Mouse (Mus musculus) kidney, adult 2 months (tissue): ENCODE results near the gene Bcas3.

ENCODE experiments used
- CTCF ChIP-seq: fragments of 200-500 bp; conservative IDR thresholded peaks from 2 replicates; pipeline ENCODE4 v1.5.1; 2011; ENCODE audit warnings: low read depth, mild to moderate bottlenecking, control low read depth, low read length, moderate library complexity, mixed read lengths; ENCODE audit not compliant: insufficient read depth, insufficient read length
- POLR2A ChIP-seq: fragments of 200-500 bp; IDR thresholded peaks from one replicate; pipeline ENCODE4 v1.6.1; 2011; ENCODE audit warnings: low read depth, low read length, control low read depth

GRCm38 (mm10) chr11:85761170-85761569, 408.2 kb downstream of the Bcas3 start:
- no peak for TF ChIP-seq POLR2A
- no peak for TF ChIP-seq CTCF
